Mouse (Mus musculus): ENCODE measurements around the gene Prph. TPM values are rescaled to one million over a fixed set of nuclear protein-coding genes. Genes with fewer than 3 reads are reported as not detected.

Prph gene
- polyA plus RNA-seq, 1 experiment from 2014 or later = 0.22 TPM

DNA sequence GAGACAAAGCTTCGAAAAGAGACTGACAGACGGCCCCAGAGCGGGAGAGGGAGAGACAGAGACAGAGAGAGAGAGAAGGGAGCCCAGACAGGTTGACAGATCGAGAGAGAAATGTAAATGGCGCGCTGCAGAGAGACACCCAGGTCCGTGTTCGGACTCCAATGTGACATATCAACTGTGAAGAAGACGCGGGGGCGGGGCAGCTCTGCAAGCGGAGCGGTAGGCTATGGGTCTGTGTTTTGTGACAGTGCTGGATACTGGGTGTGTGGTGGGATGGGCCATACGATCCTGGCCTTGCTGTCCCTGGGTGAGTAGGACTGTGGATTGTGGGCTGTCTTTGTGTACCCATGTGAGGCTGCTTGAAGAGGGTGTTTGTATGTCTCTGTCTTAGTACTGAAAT, 34.1 kb downstream of the Prph start:
- peak overlapping the region; percentile 31 for H3K4me3 ChIP-seq
- 5% methylated on average over 14 of the region's 14 CpGs for WGBS
- peak overlapping the region; percentile 59 for H3K4me2 ChIP-seq

DNA sequence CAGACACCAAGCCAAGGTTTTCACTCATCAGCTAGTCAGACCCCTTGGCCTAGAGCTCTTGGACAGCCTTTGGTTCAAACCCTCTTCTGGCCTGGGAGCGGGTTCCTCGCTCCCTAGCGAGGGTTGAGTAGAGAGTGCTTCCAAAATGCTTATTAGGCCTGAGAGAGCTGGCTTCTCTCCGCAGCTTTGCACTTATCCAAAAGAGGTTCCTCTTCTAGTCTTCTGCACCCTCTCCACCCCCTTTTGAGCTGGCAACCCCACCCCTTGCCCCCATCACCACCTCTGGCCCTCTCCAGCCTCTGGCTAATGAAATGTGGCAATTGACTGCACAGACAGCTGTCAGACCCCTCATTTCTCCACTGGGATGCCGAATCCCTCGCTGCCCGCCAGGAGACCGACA, 37.9 kb downstream of the Prph start, which contains the start of gene Dnajc22:
TSS of gene Dnajc22 (plus strand) at position 301 of the 400 bp plus-strand sequence.
- Histone ChIP-seq H3K36me3 (no peaks in the 10 kb centered on the region), H3K4me3 (peak within 1 kb of the TSS; percentile 55), H3K9me3 (replicated peaks) (no peaks in the 10 kb centered on the region), H3K4me1 (replicated peaks) (peaks cover 49% of the 10 kb centered on the region), H3K9ac (peak within 1 kb of the TSS; percentile 68), H3K4me2 (peak within 1 kb of the TSS; percentile 91), H3K27ac (ENCODE audit: poor library complexity, severe bottlenecking) (no peak within 1 kb of the TSS), H3K27me3 (replicated peaks) (peaks cover 97% of the 10 kb centered on the region)
- WGBS = 32% methylated on average over 8 of the region's 8 CpGs
- ATAC-seq (ENCODE audit: insufficient number of reproducible peaks, low FRiP score) = no peak

More for the DNA sequence above, 34.1 kb downstream of the Prph start:
- Histone ChIP-seq H3K9me3 (replicated peaks) (no peaks in the 10 kb centered on the region), H3K27me3 (replicated peaks) (peaks cover 92% of the 10 kb centered on the region), H3K36me3 (no peaks in the 10 kb centered on the region), H3K27ac (ENCODE audit: poor library complexity, severe bottlenecking) (no peak overlapping the region), H3K4me1 (replicated peaks) (peaks cover 29% of the 10 kb centered on the region), H3K9ac (peak overlapping the region; percentile 6; the same call in 1 of the 2 replicates)
- no peak for ATAC-seq (ENCODE audit: insufficient number of reproducible peaks, low FRiP score)

GRCm38 (mm10) chr15:99093291-99094258, 38.6 kb downstream of the Prph start:
- Histone ChIP-seq H3K9me3 (replicated peaks) (no peaks in the 10 kb centered on the region), H3K27ac (ENCODE audit: poor library complexity, severe bottlenecking) (no peak overlapping the region), H3K4me3 (peak overlapping the region; percentile 55), H3K9ac (peak overlapping the region; percentile 68), H3K4me1 (replicated peaks) (peaks cover 51% of the 10 kb centered on the region), H3K36me3 (no peaks in the 10 kb centered on the region), H3K27me3 (replicated peaks) (peaks cover 95% of the 10 kb centered on the region), H3K4me2 (peak overlapping the region; percentile 91)
- ATAC-seq (ENCODE audit: insufficient number of reproducible peaks, low FRiP score) = peak; percentile 29; the same call in 1 of the 2 replicates
- 1% methylated on average over 56 of the region's 56 CpGs for WGBS

DNA sequence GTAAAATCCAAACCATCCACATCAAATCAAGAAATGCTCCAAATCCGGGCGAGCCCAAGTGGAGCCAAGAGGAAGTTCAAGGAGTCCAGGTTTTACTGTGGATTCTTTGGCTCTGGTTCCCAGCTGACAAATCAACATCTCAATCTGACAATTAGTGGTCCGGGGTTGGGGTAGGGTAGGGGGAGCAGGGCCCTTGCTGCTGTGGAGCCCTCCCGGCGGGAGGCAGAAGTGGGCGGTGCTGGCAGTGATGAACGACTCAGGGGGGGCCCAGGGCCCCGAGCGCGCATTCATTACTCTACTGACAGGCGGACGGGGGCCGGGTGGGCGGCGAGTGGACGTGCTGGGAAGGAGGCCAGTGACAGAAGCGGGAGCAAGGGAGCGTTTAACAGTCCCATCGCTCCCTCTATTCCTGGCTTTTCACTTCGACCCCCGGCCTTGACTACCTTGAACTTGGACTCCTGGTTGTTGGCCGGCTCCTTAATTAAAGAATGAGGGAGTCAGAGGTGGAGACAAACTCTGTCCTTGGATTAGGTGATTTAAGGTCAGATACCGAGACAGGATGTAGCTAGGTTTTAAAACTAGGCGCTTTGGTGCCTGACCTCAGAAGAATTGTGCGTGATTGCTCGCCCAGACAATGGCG, 39.8 kb downstream of the Prph start:
- no peak for ATAC-seq (ENCODE audit: insufficient number of reproducible peaks, low FRiP score)
- Histone ChIP-seq H3K36me3 (no peaks in the 10 kb centered on the region), H3K27me3 (replicated peaks) (peaks cover 93% of the 10 kb centered on the region), H3K4me1 (replicated peaks) (peaks cover 52% of the 10 kb centered on the region), H3K27ac (ENCODE audit: poor library complexity, severe bottlenecking) (no peak overlapping the region), H3K9ac (no peak overlapping the region), H3K9me3 (replicated peaks) (no peaks in the 10 kb centered on the region), H3K4me2 (peak overlapping the region; percentile 29), H3K4me3 (peak overlapping the region; percentile 18; the same call in 1 of the 2 replicates)
- WGBS = 2% methylated on average over 27 of the region's 27 CpGs

- no peak for ATAC-seq (ENCODE audit: insufficient number of reproducible peaks, low FRiP score)
- H3K4me3 ChIP-seq = no peak overlapping the region
- H3K9ac ChIP-seq = no peak overlapping the region
Measured at GRCm38 (mm10) chr15:99095356-99095755, 40.4 kb downstream of the Prph start.

GRCm38 (mm10) chr15:99096061-99096793, 41.3 kb downstream of the Prph start:
- 6% methylated on average over 24 of the region's 24 CpGs for WGBS
- no peaks in the 10 kb centered on the region for H3K9me3 ChIP-seq (replicated peaks)
- peak overlapping the region; percentile 61 for H3K9ac ChIP-seq
- no peak overlapping the region for H3K27ac ChIP-seq (ENCODE audit: poor library complexity, severe bottlenecking)
- no peaks in the 10 kb centered on the region for H3K36me3 ChIP-seq
- H3K4me2 ChIP-seq = peak overlapping the region; percentile 73
- peaks cover 52% of the 10 kb centered on the region for H3K4me1 ChIP-seq (replicated peaks)
- H3K27me3 ChIP-seq (replicated peaks) = peaks cover 82% of the 10 kb centered on the region
- peak overlapping the region; percentile 48 for H3K4me3 ChIP-seq
- no peak for ATAC-seq (ENCODE audit: insufficient number of reproducible peaks, low FRiP score)

More at GRCm38 (mm10) chr15:99095356-99095755, 40.4 kb downstream of the Prph start:
- Histone ChIP-seq H3K27me3 (replicated peaks) (peaks cover 91% of the 10 kb centered on the region), H3K27ac (ENCODE audit: poor library complexity, severe bottlenecking) (no peak overlapping the region), H3K4me1 (replicated peaks) (peaks cover 52% of the 10 kb centered on the region), H3K36me3 (no peaks in the 10 kb centered on the region), H3K4me2 (no peak overlapping the region), H3K9me3 (replicated peaks) (no peaks in the 10 kb centered on the region)
- 7% methylated on average over 6 of the region's 6 CpGs for WGBS

- H3K4me3 ChIP-seq = peak overlapping the region; percentile 48
- H3K27ac ChIP-seq (ENCODE audit: poor library complexity, severe bottlenecking) = no peak overlapping the region
- H3K4me1 ChIP-seq (replicated peaks) = peaks cover 52% of the 10 kb centered on the region
- H3K9ac ChIP-seq = peak overlapping the region; percentile 61
- no peaks in the 10 kb centered on the region for H3K36me3 ChIP-seq
- H3K4me2 ChIP-seq = peak overlapping the region; percentile 73
- no peak for ATAC-seq (ENCODE audit: insufficient number of reproducible peaks, low FRiP score)
- WGBS = under 1% methylated on average over 58 of the region's 58 CpGs
- no peaks in the 10 kb centered on the region for H3K9me3 ChIP-seq (replicated peaks)
- H3K27me3 ChIP-seq (replicated peaks) = peaks cover 75% of the 10 kb centered on the region
Measured at GRCm38 (mm10) chr15:99096831-99097500, 42.0 kb downstream of the Prph start.

DNA sequence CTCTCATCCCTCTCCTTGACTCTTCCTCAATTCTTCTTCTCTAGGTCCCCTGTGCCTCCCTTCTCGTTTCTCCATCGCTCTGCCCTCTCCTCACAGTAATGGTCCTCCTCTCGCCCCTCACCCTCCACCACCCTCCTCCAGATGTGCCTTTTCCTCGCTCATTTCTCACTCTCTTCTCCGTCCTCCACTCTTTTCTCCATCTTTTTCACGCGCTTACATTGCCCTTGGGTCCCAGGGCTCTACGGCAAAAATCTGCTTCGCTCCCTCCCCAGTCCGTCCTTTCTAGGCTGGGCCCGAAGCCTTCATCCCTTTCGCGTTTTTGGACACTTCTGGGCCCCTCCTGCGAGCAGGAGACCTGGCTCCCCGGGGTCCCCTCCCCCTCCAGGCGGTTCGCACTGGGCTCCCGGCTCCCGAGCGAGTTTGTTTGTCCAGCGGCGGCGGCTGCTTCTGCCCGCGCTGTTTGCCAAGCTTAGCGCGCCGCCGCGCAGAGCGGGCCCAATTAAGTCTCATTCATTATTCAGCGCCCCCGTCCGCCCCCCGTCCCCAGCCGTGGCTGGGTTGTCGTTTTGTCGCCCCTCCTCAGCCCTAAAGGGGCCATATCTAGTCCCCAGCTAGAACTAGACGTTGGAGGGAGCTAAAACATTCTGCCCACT, 43.0 kb downstream of the Prph start:
- ATAC-seq (ENCODE audit: insufficient number of reproducible peaks, low FRiP score) = no peak
- peaks cover 48% of the 10 kb centered on the region for H3K4me1 ChIP-seq (replicated peaks)
- H3K4me3 ChIP-seq = peak overlapping the region; percentile 48
- no peak overlapping the region for H3K27ac ChIP-seq (ENCODE audit: poor library complexity, severe bottlenecking)
- H3K9me3 ChIP-seq (replicated peaks) = no peaks in the 10 kb centered on the region
- H3K4me2 ChIP-seq = peak overlapping the region; percentile 73
- peaks cover 65% of the 10 kb centered on the region for H3K27me3 ChIP-seq (replicated peaks)
- peak overlapping the region; percentile 61 for H3K9ac ChIP-seq
- 1% methylated on average over 39 of the region's 39 CpGs for WGBS
- H3K36me3 ChIP-seq = no peaks in the 10 kb centered on the region

- H3K27ac ChIP-seq (ENCODE audit: poor library complexity, severe bottlenecking) = no peak overlapping the region
- peaks cover 60% of the 10 kb centered on the region for H3K27me3 ChIP-seq (replicated peaks)
- 3% methylated on average over 9 of the region's 9 CpGs for WGBS
- peak overlapping the region; percentile 61 for H3K9ac ChIP-seq
- peak overlapping the region; percentile 48 for H3K4me3 ChIP-seq
- H3K9me3 ChIP-seq (replicated peaks) = no peaks in the 10 kb centered on the region
- H3K36me3 ChIP-seq = no peaks in the 10 kb centered on the region
- ATAC-seq (ENCODE audit: insufficient number of reproducible peaks, low FRiP score) = no peak
- H3K4me1 ChIP-seq (replicated peaks) = peaks cover 46% of the 10 kb centered on the region
- peak overlapping the region; percentile 73 for H3K4me2 ChIP-seq
Measured at GRCm38 (mm10) chr15:99098493-99098861, 43.5 kb downstream of the Prph start.

- H3K4me1 ChIP-seq (replicated peaks) = peaks cover 41% of the 10 kb centered on the region
- peaks cover 54% of the 10 kb centered on the region for H3K27me3 ChIP-seq (replicated peaks)
- 3% methylated on average over 15 of the region's 15 CpGs for WGBS
- H3K9me3 ChIP-seq (replicated peaks) = no peaks in the 10 kb centered on the region
- H3K36me3 ChIP-seq = no peaks in the 10 kb centered on the region
- no peak overlapping the region for H3K9ac ChIP-seq
- no peak for ATAC-seq (ENCODE audit: insufficient number of reproducible peaks, low FRiP score)
- no peak overlapping the region for H3K27ac ChIP-seq (ENCODE audit: poor library complexity, severe bottlenecking)
- H3K4me2 ChIP-seq = peak overlapping the region; percentile 73
- peak overlapping the region; percentile 48 for H3K4me3 ChIP-seq
Measured at GRCm38 (mm10) chr15:99099139-99099556, 44.2 kb downstream of the Prph start.

Measured in heart, embryonic 12.5 days (tissue).